Mouse (Mus musculus) liver, postnatal 0 days (tissue): ENCODE measurements around the gene CK137956. TPM values are rescaled to one million over a fixed set of nuclear protein-coding genes. Genes with fewer than 3 reads are reported as not detected.

ENCODE experiments used
- ATAC-seq: fragments of 200-750 bp; cut with Nextera tagmentation; 2 replicates; pipeline ENCODE4 v1.8.0; 2017; ENCODE audit warnings: mild to moderate bottlenecking, moderate library complexity
- DNase-seq: peaks from one replicate; pipeline ENCODE4 v3.0.0-alpha.2; 2016
- H3K27ac ChIP-seq: fragments of 300-500 bp; sonication (generic); 2 replicates; pipeline ENCODE4 v1.5.1; 2014; ENCODE audit warnings: antibody characterized with exemption, moderate library complexity, mild to moderate bottlenecking, low read depth
- H3K27me3 ChIP-seq: fragments of 300-500 bp; sonication (generic); 2 replicates; pipeline ENCODE4 v1.6.1; 2014; ENCODE audit warnings: low read length, control low read depth, mixed read lengths; ENCODE audit not compliant: insufficient read depth
- H3K36me3 ChIP-seq: fragments of 300-500 bp; sonication (generic); replicated peaks from 2 replicates; pipeline ENCODE4 v1.6.1; 2014; ENCODE audit warnings: mild to moderate bottlenecking, control low read depth, low read length, moderate library complexity, mixed read lengths; ENCODE audit not compliant: insufficient read depth
- H3K4me1 ChIP-seq: fragments of 300-500 bp; sonication (generic); 2 replicates; pipeline ENCODE4 v1.6.1; 2014; ENCODE audit warnings: antibody characterized with exemption, mild to moderate bottlenecking, control low read depth; ENCODE audit not compliant: insufficient read depth
- H3K4me2 ChIP-seq: fragments of 300-500 bp; sonication (generic); 2 replicates; pipeline ENCODE4 v1.6.1; 2014; ENCODE audit warnings: low read depth, mild to moderate bottlenecking, low read length, moderate library complexity, mixed read lengths
- H3K4me3 ChIP-seq: fragments of 300-500 bp; sonication (generic); 2 replicates; pipeline ENCODE4 v1.5.1; 2014; ENCODE audit warnings: low read depth, low read length
- H3K9ac ChIP-seq: fragments of 300-500 bp; sonication (generic); replicated peaks from 2 replicates; pipeline ENCODE4 v1.6.1; 2014; ENCODE audit warnings: mild to moderate bottlenecking, moderate library complexity
- H3K9me3 ChIP-seq: fragments of 300-500 bp; sonication (generic); 2 replicates; pipeline ENCODE4 v1.6.1; 2016; ENCODE audit warnings: mild to moderate bottlenecking, control low read depth, low read length, mixed read lengths
- CTCF ChIP-seq: sonication (generic); IDR thresholded peaks from 2 replicates; pipeline ENCODE4 v1.5.1; 2016; ENCODE audit warnings: antibody characterized with exemption, low read depth
- EP300 ChIP-seq: IDR thresholded peaks from 2 replicates; pipeline ENCODE4 v1.6.1; 2016; ENCODE audit warnings: antibody characterized with exemption, low read depth, mild to moderate bottlenecking
- WGBS: fragments of 180-500 bp; shearing (Covaris S2); extraction: QIAGEN DNeasy Blood & Tissue Kit; methylation state at CpG from one replicate; pipeline ENCODE4 v1.1.7; 2014; ENCODE audit not compliant: insufficient replicate concordance; 5-methylcytosine and 5-hydroxymethylcytosine counted together
- polyA plus RNA-seq: library from polyadenylated mRNA; unstranded; fragments of >200 nt; fragmentation: Nextera tagmentation; extraction: Ambion mirVana; gene quantifications from 2 replicates; pipeline ENCODE4 v1.2.1, GENCODE M21; 2015

The CK137956 gene
- polyA plus RNA-seq, 1 experiment from 2014 or later: not detected

DNA sequence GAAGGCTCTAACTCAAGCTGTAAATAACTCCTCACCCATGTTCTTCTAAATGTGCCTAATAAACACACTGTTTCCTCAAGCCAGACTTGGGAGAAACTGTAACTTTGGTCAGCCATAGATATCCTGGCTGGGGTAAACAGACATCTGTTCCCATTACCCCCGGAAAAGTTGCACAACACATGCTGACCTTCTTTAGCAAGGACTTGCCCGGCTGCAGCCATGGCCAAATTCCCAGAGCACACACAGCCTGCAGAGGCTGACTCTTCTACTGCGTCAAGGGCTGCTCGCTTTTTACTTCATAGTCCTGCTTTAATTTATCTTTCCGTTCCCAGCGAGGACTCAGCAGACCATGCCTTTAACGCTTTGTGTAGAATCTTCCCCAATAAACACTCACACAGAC is 81.7 kb downstream of the CK137956 start:
- ATAC-seq: no peak
- H3K4me3 ChIP-seq: no peak overlapping the region
- no peak for DNase-seq
- WGBS: 59% methylated on average over 7 of the region's 7 CpGs
- peaks cover 5% of the 10 kb centered on the region; the same call in 1 of the 2 replicates for H3K9me3 ChIP-seq
- H3K9ac ChIP-seq: no peak overlapping the region
- no peaks in the 10 kb centered on the region for H3K27me3 ChIP-seq
- H3K4me1 ChIP-seq: no peaks in the 10 kb centered on the region
- no peak overlapping the region for H3K4me2 ChIP-seq
- H3K27ac ChIP-seq: no peak overlapping the region
- TF ChIP-seq CTCF (no peak), EP300 (no peak)
- H3K36me3 ChIP-seq: no peaks in the 10 kb centered on the region

DNA sequence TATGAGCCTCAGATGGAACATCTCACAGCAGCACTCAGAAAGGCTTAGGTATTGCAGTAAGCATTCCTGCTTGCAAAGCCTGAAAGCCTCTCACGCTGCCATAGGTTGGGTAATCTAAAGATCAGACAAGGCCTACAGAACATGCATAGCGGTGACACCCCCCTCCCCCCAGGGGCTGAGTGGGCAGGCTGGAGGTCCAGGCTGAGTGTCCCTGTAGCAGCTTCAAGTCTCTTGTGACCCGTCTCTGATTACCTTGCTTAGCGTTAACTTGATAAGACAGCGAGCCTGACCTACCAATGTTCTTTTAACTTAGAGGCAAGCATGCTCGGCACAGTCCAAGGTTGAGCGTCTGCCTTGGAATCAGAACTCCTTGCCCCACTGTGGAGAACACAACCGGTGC is 91.8 kb downstream of the CK137956 start:
- Histone ChIP-seq H3K27ac (no peak overlapping the region), H3K27me3 (no peaks in the 10 kb centered on the region), H3K9me3 (no peaks in the 10 kb centered on the region), H3K4me3 (no peak overlapping the region), H3K4me1 (no peaks in the 10 kb centered on the region), H3K36me3 (no peaks in the 10 kb centered on the region), H3K9ac (no peak overlapping the region), H3K4me2 (no peak overlapping the region)
- no peak for TF ChIP-seq EP300
- TF ChIP-seq CTCF: no peak
- WGBS: 87% methylated on average over 8 of the region's 8 CpGs
- no peak for DNase-seq
- no peak for ATAC-seq

Other genes with a start within 250 kb of the CK137956 start
- gene Csmd2, start 16.9 kb upstream of the CK137956 start, polyA plus RNA-seq: not detected in 2 replicates